Mouse (Mus musculus): ENCODE measurements around the gene Sirpa.

Sirpa gene

DNA sequence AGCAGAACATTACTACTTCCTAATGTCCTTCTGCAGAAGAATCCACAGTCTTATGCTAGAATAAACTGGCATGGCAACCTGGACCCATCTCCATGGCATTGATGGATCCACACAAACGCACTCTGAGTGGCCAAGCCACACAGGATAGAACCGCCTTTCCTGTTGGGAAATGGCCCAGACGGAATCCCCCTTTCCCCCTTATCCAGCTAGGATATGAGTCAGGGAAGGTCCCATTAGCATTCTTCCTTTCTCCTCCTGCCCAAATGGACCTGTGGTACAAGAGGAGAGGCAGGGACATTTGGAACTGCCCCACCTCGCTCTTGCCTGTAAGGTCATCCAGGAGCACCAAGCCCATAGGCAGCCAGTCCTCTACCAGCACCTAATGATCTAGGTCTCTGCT, 10.4 kb upstream of the Sirpa start:
- peak in 1 of 2 experiments; percentile 63 for DNase-seq (ENCODE audit: inconsistent age in 2 of 2, low spot score in 1 of 2)

DNA sequence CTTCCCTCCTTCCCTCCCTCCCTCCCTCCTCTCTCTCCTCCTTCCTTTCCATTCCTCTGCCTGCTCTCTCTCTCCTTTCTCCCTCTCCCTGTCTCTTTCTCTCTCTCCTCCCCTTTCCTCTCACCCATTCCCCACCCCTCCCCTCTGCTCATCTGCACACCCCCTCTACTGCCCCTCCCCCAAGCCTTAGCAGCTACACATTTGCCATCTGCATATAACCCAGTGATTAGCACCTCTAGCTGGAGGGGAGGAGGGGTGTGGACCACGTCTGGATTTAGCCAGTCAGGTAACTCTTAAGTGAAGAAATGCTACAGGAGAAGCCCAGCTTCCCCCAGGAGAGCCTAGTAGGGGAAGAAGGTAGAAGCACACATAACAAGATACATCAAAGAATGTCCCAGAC, 7.7 kb upstream of the Sirpa start:
- no peak for DNase-seq (ENCODE audit: inconsistent age in 2 of 2, low spot score in 1 of 2)

DNA sequence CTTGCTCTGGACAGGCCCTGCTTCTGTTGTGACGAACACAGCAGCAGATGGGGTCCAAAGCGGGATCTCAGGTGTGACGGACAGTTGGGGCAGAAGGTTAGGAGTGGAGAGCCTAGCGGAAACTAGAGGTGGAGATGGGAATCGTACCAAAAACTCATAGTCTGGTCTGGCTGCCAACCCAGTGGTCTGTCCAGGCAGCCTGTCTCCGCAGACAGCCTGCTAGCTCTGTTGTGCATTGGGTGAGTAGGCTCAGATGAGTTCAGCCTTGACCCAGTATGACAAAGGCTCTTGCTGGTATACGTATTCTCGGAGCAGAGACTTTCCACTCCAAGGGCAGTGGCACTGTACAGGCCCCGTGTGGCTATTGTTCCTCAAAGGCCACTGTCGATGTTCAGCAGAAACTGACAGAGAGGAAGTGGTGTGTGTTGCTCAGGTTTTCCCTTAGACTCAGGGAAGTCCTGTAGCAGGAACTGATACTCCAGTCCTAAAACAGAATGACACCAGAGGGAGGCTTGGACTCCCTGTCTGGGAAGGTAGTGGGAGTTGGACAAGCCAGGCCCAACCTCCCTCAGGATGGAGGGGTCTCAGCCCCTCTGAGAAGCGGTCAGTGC, 6.6 kb upstream of the Sirpa start:
- peak; percentile 63 to 85 for DNase-seq (ENCODE audit: inconsistent age in 2 of 2, low spot score in 1 of 2)

DNA sequence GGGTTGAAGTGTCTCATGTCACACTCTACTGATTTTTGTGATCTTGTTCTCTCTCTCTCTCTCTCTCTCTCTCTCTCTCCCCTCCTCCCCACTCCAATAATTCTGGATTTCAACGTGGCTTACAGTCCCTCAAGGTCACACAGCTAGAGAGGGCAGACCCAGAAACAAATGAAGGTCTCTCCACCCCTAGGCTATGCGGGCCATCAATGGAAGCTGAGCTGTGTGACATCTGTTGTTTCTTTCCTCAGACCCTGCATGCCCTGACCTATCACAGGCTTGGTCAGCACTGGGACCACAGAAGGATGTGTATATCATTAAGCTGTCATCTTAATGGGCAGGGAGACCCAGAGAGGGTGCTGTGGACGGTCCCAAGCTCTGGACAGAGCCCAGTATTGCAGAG, 5.4 kb upstream of the Sirpa start:
- no peak for DNase-seq (ENCODE audit: inconsistent age in 2 of 2, low spot score in 1 of 2)

DNA sequence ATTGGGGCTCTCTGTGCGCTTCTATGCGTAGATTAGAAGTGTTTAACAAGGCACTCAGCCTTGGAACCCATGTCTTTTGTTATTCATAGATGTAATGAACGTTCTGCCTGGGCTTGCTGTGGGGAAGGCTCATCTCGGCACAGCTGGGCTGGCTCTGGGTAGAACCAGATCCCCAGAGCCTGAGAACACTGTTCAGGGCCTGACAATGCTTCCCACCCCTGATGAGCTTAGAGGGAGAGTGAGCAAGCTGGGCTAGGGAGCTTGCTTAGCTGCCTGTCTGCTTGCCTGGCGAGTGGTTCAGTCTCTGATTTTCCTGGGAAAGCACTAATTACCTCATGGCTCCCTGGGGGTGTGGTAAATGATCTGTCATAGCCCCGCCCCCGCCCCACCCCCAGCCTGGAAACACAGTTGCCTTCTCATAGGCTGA, 4.8 kb upstream of the Sirpa start:
- DNase-seq (ENCODE audit: inconsistent age in 2 of 2, low spot score in 1 of 2), result peak in 1 of 2 experiments; percentile 58

DNA sequence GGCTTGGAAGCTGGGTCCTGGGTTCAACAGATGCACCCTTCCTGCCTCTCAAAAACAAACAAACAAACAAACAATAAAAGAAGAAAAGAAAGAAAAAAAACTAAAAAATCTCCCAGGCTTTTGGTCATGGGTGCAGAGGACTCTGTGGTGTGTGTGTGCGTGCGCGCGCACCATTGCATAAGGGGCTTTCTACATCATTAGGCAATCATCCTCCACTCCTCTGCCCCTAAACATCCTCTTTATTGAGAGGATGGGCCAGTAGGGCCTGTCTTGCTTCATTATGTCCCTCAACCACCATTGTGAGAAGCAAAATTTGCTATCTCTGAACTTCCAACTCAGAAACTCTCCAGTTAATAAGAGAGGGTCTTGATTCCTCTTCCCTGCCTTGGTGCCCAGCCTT, 738 bp upstream of the Sirpa start:
- peak in 1 of 2 experiments; percentile 38 for DNase-seq (ENCODE audit: inconsistent age in 2 of 2, low spot score in 1 of 2)

DNA sequence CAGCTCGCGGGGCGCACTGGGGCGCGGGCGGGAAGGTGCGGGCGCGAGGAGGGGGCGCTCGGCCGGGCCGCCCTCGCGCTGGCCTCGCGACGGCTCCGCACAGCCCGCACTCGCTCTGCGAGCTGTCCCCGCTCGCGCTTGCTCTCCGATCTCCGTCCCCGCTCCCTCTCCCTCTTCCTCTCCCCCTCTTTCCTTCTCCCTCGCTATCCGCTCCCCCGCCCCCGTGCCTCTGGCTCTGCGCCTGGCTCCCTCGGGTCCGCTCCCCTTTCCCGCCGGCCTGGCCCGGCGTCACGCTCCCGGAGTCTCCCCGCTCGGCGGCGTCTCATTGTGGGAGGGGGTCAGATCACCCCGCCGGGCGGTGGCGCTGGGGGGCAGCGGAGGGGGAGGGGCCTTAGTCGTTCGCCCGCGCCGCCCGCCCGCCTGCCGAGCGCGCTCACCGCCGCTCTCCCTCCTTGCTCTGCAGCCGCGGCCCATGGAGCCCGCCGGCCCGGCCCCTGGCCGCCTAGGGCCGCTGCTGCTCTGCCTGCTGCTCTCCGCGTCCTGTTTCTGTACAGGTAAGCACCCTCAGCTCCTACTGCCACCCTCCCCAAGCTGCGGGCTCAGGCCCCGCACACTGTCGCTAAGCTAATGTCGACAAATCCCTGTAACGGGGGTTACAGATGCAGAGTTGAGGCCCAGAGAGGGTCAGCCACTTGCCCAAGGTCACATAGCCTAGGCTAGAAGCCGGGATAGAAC, 673 bp downstream of the Sirpa start:
- peak; percentile 86 to 95 for DNase-seq (ENCODE audit: inconsistent age in 2 of 2, low spot score in 1 of 2)

DNA sequence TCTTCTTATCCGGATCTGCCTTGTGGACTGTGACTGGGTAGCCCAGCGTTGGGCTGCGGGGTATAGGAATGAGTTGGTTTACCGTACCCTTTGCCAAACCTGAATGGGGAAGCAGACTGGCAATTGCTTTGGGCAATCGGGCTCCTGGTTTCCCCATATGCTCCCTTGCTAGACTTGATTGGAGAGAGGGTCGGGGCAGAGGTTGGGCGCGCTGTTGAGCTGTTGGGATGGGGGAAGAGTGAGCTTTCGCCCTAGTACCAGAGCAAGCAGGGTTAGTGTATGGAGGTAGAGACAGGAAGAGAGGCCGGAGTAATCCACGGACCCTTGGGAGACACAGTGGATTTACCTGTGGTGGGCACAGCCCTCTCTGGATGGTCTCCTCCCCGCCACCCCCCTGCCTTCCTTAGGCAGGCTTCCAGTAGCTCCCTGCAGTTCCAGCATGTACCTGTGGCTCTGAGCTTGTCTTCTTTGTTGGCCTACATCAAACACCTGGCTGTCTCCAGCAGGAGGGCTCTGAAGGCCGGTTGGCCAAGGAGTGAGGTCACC, 1.3 kb downstream of the Sirpa start:
- DNase-seq (ENCODE audit: inconsistent age in 2 of 2, low spot score in 1 of 2), result no peak

DNA sequence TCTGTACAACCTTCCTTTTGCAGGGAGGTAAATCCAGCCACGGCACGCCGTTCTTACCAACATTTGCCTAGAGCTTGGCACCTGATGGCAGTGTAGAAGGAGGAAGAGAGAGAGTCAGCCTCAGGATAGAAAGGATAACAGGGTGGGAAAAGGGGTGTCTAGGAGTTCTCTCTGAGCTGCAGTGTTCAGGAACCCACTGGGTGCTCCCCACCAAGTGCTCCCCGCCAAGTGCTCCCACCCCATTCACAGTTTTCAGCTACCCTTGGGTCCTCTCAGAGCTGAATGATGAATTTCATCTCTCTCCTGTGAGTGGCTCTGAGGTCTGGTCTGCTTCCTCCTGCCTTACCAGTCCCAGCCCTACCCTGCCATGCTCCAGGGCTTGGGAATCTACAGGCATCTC, 1.9 kb downstream of the Sirpa start:
- peak in 1 of 2 experiments; percentile 45 for DNase-seq (ENCODE audit: inconsistent age in 2 of 2, low spot score in 1 of 2)

DNA sequence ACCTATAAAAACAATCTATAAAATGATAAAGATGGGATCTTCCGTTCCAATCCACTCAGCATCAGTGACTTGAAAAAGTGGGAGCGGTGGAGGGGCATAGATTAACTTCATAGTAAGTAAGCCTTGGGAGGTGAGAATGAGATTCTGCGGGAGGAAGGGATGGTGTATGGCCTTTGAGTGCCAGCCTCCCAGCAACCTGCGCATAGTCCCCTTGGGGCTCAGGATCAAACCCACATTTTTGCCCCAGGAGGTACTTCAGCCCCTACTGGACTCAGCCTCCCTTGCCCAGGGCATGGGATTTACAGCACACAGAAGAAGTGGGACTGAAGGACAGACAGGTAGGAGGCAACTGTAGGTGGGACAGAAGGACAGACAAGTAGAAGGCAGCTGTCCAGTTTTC, 2.6 kb downstream of the Sirpa start:
- DNase-seq (ENCODE audit: inconsistent age in 2 of 2, low spot score in 1 of 2), result no peak

DNA sequence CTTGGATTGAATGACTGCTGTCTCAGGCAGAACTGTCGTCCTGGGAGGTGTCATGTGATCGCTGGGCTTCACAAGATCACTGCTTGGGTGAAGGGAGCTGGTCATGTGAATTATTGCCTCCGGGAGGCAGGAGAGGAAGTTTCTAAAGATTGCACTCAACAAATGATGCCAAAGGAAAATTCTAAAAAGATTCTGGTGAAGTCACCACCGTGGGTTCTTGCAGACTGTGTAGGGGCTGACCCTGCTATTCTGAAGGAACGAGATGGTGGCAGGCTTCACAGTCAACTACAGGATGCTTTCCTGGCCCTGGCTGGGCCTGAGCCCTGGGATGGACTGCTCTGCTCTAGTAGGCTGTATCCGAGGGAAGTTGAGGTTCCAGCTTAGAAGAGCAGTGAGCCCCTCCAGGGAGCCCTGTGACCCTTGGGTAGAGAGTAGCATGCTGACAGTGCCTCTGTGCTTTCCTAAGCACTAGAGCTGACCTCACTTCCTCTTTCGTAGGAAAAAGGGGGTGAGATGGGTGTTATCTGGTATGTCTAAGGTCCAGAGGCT, 3.1 kb downstream of the Sirpa start:
- peak in 1 of 2 experiments; percentile 74 for DNase-seq (ENCODE audit: inconsistent age in 2 of 2, low spot score in 1 of 2)

DNA sequence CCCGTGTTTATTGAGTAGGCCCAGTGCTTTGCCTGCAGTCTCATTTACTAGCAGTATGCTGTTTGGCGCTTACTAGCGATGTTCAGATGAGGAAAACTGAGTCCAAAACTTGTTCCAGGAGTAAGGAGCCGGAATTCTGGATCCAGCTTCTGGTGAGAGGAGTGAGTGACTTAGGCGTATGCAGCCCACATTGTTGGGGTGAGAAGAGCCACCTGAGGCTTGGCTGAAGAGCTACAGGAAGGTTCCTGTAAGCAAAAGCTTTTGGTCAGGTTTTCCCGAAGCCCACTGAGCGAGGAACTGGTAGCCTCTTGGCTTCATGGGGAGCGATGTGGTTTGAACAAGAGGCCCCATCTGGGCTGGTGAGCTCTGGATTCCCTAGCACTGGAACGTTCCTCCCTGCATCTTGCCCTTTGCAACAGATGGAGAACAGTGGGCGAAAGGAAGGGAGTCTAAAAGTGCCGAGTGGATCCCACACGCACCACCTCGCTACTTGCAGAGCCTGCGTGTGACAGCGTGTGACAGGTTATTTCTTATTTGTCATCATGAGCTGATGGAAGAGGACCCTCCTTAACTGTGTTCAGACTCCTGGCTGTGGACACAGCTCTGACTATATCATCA, 4.0 kb downstream of the Sirpa start:
- peak in 1 of 2 experiments; percentile 35 for DNase-seq (ENCODE audit: inconsistent age in 2 of 2, low spot score in 1 of 2)

DNA sequence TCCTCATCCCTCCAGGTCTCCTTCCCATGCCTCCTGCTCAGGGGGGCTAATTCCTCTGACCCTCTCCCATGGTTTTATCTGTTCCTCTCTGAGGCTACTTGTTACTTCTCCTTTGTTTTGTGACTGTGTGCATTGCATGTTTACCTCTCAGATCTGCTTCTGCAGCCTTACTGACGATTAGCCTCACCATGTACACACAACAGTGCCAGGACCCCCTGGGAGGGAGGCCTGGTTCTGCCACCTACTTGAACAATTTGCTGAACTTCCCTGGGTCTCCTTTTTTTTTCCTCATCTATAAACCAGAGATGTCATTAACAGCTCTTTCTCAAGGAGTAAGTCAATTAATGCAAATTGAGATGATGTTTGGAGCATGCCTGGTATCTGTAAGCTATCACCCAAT, 4.9 kb downstream of the Sirpa start:
- no peak for DNase-seq (ENCODE audit: inconsistent age in 2 of 2, low spot score in 1 of 2)

DNA sequence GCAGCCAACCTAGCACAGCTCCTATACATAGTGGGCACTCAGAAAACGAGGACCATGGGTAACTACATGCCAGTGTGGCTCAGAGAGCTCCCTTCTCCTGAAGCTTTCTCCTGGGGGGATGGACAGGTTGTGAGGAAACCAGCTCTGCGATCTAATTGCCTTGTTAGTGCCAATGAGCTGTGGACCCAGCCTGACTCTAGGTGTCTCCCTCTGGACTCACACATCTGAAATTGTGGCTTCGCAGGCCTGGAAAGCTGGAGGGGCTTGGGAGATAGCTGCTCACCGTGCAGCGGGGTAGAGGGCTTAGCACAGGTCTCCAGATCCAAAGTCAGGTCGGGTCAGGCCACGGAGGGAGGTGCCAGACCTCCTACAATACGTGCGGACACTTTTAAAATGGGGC, 5.5 kb downstream of the Sirpa start:
- no peak for DNase-seq (ENCODE audit: inconsistent age in 2 of 2, low spot score in 1 of 2)

DNA sequence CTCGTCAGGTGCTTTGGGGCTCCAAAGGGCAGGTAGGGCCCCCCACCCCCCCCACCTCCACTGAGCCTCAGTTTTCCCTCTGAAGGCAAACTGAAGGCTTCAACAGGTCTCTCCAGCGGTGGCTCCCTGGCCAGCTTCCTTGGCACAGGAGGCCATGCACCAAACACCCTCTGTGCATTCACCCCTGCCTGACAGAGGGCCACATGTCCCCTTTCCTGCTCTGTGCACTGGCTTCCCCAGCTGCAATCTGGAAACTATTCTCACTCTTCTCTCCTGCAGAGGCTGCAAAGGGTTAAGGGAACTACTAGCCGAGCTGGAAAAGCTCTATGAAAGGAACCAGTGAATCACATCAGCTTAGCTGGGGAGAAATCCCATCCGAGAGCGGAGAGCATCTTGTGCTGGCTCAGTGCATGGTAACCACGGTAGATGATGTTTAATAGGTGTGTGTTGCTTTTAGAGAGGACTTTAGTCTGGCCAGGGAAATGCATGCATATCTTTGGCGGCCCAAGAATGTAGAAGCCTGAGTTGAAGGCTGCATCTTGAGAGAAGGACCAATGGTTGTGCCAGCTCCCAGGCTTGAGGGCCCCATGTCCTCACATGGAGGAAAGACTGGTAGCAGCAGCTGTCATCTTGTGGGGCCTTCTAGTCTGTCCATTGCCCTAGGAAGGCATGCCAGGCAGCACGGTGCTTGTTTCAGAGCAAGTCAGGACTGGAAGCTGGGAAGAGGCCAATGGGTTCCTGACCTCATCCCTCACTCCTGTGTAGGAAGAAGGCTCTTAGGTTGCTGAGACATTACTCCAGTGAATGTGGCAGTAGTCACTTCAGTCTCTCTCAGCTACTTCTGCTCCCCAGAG, 6.8 kb downstream of the Sirpa start:
- DNase-seq (ENCODE audit: inconsistent age in 2 of 2, low spot score in 1 of 2), result no peak

DNA sequence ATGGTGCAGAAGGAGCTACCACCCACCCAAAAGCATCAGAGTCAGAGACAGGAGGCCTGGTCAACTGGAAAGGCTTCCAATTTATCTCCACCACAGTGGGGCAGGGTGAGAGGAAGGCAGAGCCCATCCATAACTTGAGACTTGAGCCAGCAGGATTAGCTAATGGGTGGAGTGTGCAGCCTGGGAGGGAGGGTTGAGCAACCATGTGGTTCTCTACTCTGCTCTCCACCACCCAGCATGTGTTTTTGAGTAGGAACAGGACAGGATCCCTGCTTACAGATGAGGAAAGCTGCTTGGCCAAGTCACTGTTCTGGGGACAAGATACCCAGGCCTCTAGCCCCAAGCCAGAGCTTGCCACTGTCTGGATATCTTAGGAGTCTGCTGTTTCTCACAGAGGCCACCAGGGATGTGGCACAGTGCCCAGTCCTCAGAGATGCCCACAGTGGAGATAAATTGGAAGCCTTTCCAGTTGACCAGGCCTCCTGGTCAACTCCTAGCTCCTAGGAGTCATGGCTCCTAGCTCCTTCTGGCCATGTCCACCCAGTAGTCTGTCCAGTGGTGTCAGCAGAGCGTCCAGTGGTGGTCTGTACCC, 8.5 kb downstream of the Sirpa start:
- DNase-seq (ENCODE audit: inconsistent age in 2 of 2, low spot score in 1 of 2), result peak in 1 of 2 experiments; percentile 65

DNA sequence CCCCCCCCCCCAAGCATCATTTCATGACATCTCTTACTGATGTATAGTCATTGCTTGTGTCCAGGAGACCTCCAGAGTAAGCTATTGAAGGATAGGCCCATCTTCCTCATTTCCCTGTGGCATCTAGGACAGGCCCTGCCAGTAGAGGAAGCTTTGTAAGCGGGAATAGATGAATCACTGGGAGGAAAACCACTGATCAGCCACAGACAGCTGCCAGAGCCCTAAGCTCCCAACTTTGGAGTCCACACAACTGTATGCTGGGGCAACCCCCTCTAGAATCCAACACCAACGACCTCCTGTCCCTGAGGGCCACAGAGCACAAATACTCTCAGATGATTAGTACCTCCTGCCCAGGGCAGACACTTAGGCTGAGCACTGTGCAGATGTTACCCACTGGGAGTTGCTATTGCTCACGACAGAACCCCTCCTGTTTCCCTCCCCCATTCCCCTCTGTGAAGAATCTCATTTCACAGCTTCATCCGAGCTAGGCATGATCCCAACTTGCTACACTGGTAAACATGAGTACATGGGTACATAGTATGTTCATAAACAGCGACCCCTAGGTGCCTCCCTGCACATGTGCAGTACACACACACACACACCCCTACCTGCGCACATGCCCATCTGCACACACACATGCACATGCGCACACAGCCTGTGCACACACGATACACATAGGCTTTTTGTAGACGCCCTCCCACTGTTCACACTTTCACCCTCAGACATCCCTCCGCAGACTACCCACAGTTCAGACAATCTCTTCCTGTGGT, 9.4 kb downstream of the Sirpa start:
- DNase-seq (ENCODE audit: inconsistent age in 2 of 2, low spot score in 1 of 2), result no peak

DNA sequence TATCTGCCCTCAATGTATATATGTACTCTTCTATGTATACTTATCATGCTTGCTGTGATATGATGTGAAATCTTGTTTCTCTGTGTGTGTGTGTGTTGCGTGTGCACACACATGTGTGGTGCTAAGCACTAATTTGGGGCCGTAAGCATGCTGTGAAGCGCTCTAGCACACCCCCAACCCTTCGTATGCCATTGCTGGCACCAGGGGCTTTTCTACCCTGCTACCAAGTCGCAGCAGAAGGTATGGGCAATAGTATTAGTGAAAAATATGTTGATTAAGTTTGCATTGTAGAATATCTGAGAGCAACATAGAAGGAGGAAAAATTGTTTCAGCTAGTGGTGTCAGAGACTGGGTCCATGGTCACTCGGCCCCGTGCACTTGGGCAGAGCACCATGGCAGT, 10.2 kb downstream of the Sirpa start:
- DNase-seq (ENCODE audit: inconsistent age in 2 of 2, low spot score in 1 of 2), result no peak

DNA sequence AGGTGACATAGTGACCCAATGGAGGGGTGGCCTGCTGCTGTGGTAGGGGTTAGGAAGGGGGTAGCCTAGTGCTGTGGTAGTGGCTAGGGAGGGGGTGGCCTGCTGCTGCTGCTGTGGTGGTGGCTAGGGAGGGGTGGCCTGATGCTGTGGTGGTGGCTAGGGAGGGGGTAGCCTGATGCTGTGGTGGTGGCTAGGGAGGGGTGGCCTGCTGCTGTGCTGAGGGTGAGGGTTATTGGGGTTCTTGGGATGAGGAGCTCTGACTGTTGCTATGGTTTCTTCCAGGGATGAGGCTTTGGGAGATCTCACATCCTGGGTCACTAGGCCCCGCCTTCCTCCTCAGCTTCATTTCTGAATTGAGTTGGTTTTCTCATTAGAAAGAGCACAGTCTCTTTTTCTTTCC, 10.9 kb downstream of the Sirpa start:
- DNase-seq (ENCODE audit: inconsistent age in 2 of 2, low spot score in 1 of 2), result no peak

DNA sequence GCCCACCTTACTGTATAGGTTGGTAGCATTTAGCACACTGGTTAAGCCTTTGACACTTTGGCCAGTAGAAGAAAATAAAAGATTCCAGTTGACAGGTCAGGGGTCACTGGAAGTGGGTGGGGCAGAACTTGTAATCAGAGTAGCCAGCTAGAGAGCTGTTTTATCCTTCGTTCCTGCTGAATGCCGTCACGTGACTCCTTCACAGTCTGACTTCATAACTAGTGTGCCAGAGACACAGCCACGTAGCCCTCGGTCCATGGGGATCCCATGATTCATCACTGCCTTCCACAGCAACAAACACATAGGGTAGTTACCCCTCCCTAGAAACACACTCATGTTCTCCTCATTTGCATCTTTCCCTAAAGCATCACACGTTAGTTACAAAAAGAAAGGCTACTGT, 11.4 kb downstream of the Sirpa start:
- peak in 1 of 2 experiments; percentile 42 for DNase-seq (ENCODE audit: inconsistent age in 2 of 2, low spot score in 1 of 2)
